Mouse (Mus musculus) hindbrain, embryonic 16.5 days (tissue): ENCODE measurements around the gene Dtnb. TPM values are rescaled to one million over a fixed set of nuclear protein-coding genes. Genes with fewer than 3 reads are reported as not detected.
A peak's percentile ranks its signal among the peaks of the same experiment; 100 is the strongest.
"Not testable (repeated sequence)": the region's sequence is repeated elsewhere in the genome, so short reads cannot be mapped to it uniquely, and the experiment has no call there.

Experiments used
- ATAC-seq: fragments of 200-750 bp; cut with Nextera tagmentation; 2 replicates; pipeline ENCODE4 v1.8.0; 2017; ENCODE audit warnings: moderate TSS enrichment, moderate library complexity
- H3K27ac ChIP-seq: fragments of 300-500 bp; sonication (generic); 2 replicates; pipeline ENCODE4 v1.5.1; 2014; ENCODE audit warnings: low read depth, mild to moderate bottlenecking, control low read depth, low read length, moderate library complexity
- H3K27me3 ChIP-seq: fragments of 300-500 bp; sonication (generic); replicated peaks from 2 replicates; pipeline ENCODE4 v1.6.1; 2014; ENCODE audit warnings: low read length; ENCODE audit not compliant: control insufficient read depth, insufficient read depth
- H3K36me3 ChIP-seq: fragments of 300-500 bp; sonication (generic); 2 replicates; pipeline ENCODE4 v1.6.1; 2014; ENCODE audit warnings: mild to moderate bottlenecking, low read length, moderate library complexity, mixed read lengths; ENCODE audit not compliant: control insufficient read depth, insufficient read depth
- H3K4me1 ChIP-seq: fragments of 300-500 bp; sonication (generic); 2 replicates; pipeline ENCODE4 v1.6.1; 2014; ENCODE audit warnings: low read depth, low read length; ENCODE audit not compliant: control insufficient read depth, insufficient read depth
- H3K4me2 ChIP-seq: fragments of 300-500 bp; sonication (generic); 2 replicates; pipeline ENCODE4 v1.6.1; 2014; ENCODE audit warnings: mild to moderate bottlenecking, low read length, control low read depth, moderate library complexity
- H3K4me3 ChIP-seq: fragments of 300-500 bp; sonication (generic); 2 replicates; pipeline ENCODE4 v1.5.1; 2014; ENCODE audit warnings: mild to moderate bottlenecking, low read length, control low read depth, moderate library complexity
- H3K9ac ChIP-seq: fragments of 300-500 bp; sonication (generic); 2 replicates; pipeline ENCODE4 v1.6.1; 2014; ENCODE audit warnings: low read depth, mild to moderate bottlenecking, control low read depth, low read length, moderate library complexity
- H3K9me3 ChIP-seq: fragments of 300-500 bp; sonication (generic); 2 replicates; pipeline ENCODE4 v1.6.1; 2014; ENCODE audit warnings: mild to moderate bottlenecking, low read length, moderate library complexity; ENCODE audit not compliant: control insufficient read depth
- WGBS: fragments of 180-500 bp; shearing (Covaris S2); extraction: QIAGEN DNeasy Blood & Tissue Kit; methylation state at CpG from one replicate; pipeline ENCODE4 v1.1.7; 2014; 5-methylcytosine and 5-hydroxymethylcytosine counted together
- polyA plus RNA-seq: library from polyadenylated mRNA; unstranded; fragments of >200 nt; fragmentation: Nextera tagmentation; extraction: Ambion mirVana; gene quantifications from 2 replicates; pipeline ENCODE4 v1.2.1, GENCODE M21; 2015

The Dtnb gene
- polyA plus RNA-seq, 1 experiment from 2014 or later: 50.6 TPM

- H3K4me2 ChIP-seq, H3K4me1 ChIP-seq, H3K36me3 ChIP-seq, H3K9me3 ChIP-seq, H3K27ac ChIP-seq, H3K9ac ChIP-seq, ATAC-seq, H3K27me3 ChIP-seq, H3K4me3 ChIP-seq: not testable (repeated sequence)
- WGBS: 95% methylated on average over 17 of the region's 17 CpGs
These were observed 118.8 kb downstream of the Dtnb start for GRCm38 (mm10) chr12:3690926-3691529.

DNA sequence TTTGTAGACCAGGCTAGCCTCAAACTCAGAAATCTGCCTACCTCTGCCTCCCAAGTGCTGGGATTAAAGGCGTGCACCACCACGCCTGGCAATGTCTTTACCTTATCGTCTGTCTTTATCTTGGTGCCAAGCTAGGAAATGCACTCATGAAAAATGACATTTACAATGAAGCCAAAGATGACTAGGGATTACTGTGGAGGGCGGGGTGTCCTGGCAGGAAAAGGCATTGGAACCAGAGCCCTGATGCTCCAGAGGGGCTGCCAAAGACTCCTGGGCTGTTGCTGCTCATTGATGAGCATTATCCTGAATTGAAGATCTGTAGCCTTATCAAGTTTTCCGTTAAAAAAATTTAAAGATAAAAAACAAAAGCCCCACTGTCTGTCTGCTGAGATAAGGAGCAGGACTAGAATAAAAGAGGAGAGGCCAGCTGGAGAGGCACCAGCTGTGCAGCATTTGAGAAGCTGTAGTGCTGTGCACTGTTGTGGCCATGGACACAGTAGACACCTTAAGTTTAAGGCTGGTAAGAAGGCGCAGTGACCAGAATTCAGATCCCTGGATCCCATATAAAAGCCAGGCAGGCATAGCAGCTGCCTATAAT, 120.7 kb downstream of the Dtnb start:
- Histone ChIP-seq H3K36me3 (no peaks in the 10 kb centered on the region), H3K4me1 (no peaks in the 10 kb centered on the region), H3K4me2 (no peak overlapping the region), H3K27ac (no peak overlapping the region), H3K9ac (no peak overlapping the region), H3K4me3 (no peak overlapping the region), H3K9me3 (no peaks in the 10 kb centered on the region), H3K27me3 (no peaks in the 10 kb centered on the region)
- no peak for ATAC-seq
- 88% methylated on average over 6 of the region's 6 CpGs for WGBS

DNA sequence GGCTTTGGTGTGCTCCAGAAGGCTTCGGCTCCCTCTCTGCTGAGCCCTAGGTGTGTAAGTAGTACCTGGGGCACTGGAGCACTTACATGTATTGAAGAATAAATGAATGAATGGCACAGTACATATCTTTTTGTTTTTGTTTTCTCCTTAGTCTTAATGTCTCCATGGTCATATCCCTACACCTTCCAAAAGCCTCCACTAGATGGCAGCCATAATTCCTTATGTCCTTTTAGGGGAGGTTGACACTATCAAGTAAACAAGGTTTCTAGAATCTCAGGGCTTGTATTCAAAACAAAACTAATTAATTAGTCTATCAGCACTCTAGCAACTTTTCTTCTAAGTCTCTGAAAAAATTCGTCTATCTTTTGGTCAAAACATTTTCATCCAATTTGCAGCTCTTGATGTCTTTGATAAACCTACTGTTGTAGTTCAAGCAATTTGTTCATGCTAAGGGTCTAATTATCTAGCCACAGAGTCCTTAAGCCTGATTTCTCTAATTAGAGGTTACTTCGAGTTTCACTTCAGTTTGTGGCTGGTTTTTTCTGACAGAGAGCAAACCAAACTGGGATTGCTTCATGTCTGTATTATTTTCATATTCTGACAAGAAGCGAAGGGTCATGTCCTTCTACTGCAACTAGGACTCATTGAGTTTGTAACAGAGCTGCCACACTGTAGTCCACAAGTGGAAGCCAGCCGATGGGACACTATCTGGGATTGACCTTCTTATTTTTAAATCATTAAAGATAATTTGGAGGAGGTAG, 123.7 kb downstream of the Dtnb start:
- Histone ChIP-seq H3K9me3 (no peaks in the 10 kb centered on the region), H3K4me2 (no peak overlapping the region), H3K9ac (no peak overlapping the region), H3K27me3 (no peaks in the 10 kb centered on the region), H3K4me3 (no peak overlapping the region), H3K4me1 (no peaks in the 10 kb centered on the region), H3K36me3 (no peaks in the 10 kb centered on the region), H3K27ac (no peak overlapping the region)
- WGBS: 75% methylated on average over 5 of the region's 5 CpGs
- ATAC-seq: 0 out of 2 replicates have a peak, but pooled peaks have one; percentile 70

GRCm38 (mm10) chr12:3700503-3700902, 128.3 kb downstream of the Dtnb start:
- WGBS: 92% methylated on average over 4 of the region's 4 CpGs
- Histone ChIP-seq H3K27ac (no peak overlapping the region), H3K9ac (no peak overlapping the region), H3K9me3 (no peaks in the 10 kb centered on the region), H3K27me3 (no peaks in the 10 kb centered on the region), H3K36me3 (no peaks in the 10 kb centered on the region), H3K4me1 (no peaks in the 10 kb centered on the region), H3K4me3 (no peak overlapping the region), H3K4me2 (no peak overlapping the region)
- no peak for ATAC-seq

GRCm38 (mm10) chr12:3702903-3703302, 130.7 kb downstream of the Dtnb start:
- WGBS: 92% methylated on average over 7 of the region's 7 CpGs
- no peaks in the 10 kb centered on the region for H3K9me3 ChIP-seq
- no peaks in the 10 kb centered on the region for H3K27me3 ChIP-seq
- H3K4me3 ChIP-seq: no peak overlapping the region
- H3K4me2 ChIP-seq: no peak overlapping the region
- H3K36me3 ChIP-seq: no peaks in the 10 kb centered on the region
- no peaks in the 10 kb centered on the region for H3K4me1 ChIP-seq
- no peak for ATAC-seq
- no peak overlapping the region for H3K9ac ChIP-seq
- H3K27ac ChIP-seq: no peak overlapping the region

- Histone ChIP-seq H3K9ac (no peak overlapping the region), H3K4me3 (no peak overlapping the region), H3K9me3 (no peaks in the 10 kb centered on the region), H3K4me1 (no peaks in the 10 kb centered on the region), H3K4me2 (no peak overlapping the region), H3K27ac (0 out of 2 replicates have a peak overlapping the region, but pooled peaks have one; percentile 10), H3K27me3 (no peaks in the 10 kb centered on the region), H3K36me3 (no peaks in the 10 kb centered on the region)
- 0 out of 2 replicates have a peak, but pooled peaks have one; percentile 32 for ATAC-seq
- WGBS: 57% methylated on average over 4 of the region's 4 CpGs
These were observed 147.1 kb downstream of the Dtnb start for GRCm38 (mm10) chr12:3719151-3719721.

DNA sequence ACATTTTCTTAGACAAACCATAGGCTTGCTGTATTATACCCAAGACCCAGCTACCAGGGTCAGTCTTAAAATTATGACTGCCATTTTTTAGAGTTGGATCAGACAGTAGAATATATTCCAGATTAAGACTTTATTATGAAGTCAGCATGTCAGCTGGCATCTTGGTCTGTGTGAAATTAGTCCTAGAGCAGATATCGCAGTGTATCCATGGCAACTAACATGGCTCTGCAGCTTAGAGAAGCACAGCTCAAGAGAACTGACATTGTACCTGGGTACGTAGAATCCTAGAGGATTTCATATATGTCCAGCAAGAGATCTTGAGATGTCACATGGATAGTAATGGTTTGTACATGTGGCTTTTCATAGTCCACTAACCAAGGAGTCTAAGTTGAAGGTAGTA, 148.3 kb downstream of the Dtnb start:
- Histone ChIP-seq H3K9me3 (no peaks in the 10 kb centered on the region), H3K27me3 (no peaks in the 10 kb centered on the region), H3K4me3 (no peak overlapping the region), H3K27ac (no peak overlapping the region), H3K9ac (no peak overlapping the region), H3K4me2 (no peak overlapping the region), H3K4me1 (no peaks in the 10 kb centered on the region; the same call in 1 of the 2 replicates), H3K36me3 (no peaks in the 10 kb centered on the region)
- 47% methylated on average over 2 of the region's 2 CpGs for WGBS
- 0 out of 2 replicates have a peak, but pooled peaks have one; percentile 62 for ATAC-seq

- 22% methylated on average over 3 of the region's 3 CpGs for WGBS
- Histone ChIP-seq H3K36me3 (no peaks in the 10 kb centered on the region), H3K4me2 (no peak overlapping the region), H3K9ac (no peak overlapping the region), H3K9me3 (no peaks in the 10 kb centered on the region), H3K4me1 (no peaks in the 10 kb centered on the region; the same call in 1 of the 2 replicates), H3K27ac (no peak overlapping the region), H3K4me3 (no peak overlapping the region), H3K27me3 (no peaks in the 10 kb centered on the region)
- no peak for ATAC-seq
These were observed 151.6 kb downstream of the Dtnb start for GRCm38 (mm10) chr12:3723762-3724161.

GRCm38 (mm10) chr12:3724822-3725370, 152.7 kb downstream of the Dtnb start:
- no peak overlapping the region for H3K4me2 ChIP-seq
- no peaks in the 10 kb centered on the region for H3K36me3 ChIP-seq
- H3K9me3 ChIP-seq: no peaks in the 10 kb centered on the region
- no peak overlapping the region for H3K9ac ChIP-seq
- no peaks in the 10 kb centered on the region; the same call in 1 of the 2 replicates for H3K4me1 ChIP-seq
- no peak overlapping the region for H3K4me3 ChIP-seq
- 55% methylated on average over 5 of the region's 5 CpGs for WGBS
- H3K27me3 ChIP-seq: no peaks in the 10 kb centered on the region
- ATAC-seq: no peak
- no peak overlapping the region for H3K27ac ChIP-seq
